Comparison of ENCODE assay signal across 9 mouse cellular contexts in the genomic region with DNA sequence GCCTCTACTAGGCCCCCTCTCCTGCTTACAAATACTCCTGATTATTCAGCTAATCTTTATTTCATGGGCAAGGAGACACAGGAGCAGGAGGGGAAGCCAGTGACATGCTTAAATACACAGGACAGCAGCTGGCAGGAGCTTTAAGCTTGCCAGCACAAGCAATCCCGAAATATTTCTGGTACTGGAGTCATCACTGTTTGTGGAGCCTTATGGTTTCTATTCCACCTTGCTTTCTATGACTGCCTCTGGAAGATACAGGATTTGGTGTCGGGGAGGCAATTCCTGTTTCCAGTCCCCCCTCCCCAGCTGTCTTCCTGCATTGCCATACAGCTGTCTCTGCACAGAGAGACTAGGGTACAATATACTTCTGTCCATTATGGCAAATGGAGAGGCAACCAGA. TPM values are rescaled to one million over a fixed set of nuclear protein-coding genes. Genes with fewer than 3 reads are reported as not detected.
DNase-seq lines count a peak whose midpoint lies in the region; ATAC-seq and TF ChIP-seq lines count a peak whose summit lies in the region.
"Had no signal": no experiment of that assay in that cellular context is flagged by ENCODE, and none has a peak within 500 bp of the region (broad histone marks: within the 10 kb centered on the region; RNA-seq: fewer than 3 reads in every experiment).

No protein-coding gene starts in this region.

- TF ChIP-seq CTCF in cortical plate, adult 2 months (IDR thresholded peaks at IDR 0.05; ENCODE audit: extremely low read depth, insufficient read depth, low read length), result no peak
- no peak for TF ChIP-seq CTCF in heart, postnatal 0 days (IDR thresholded peaks at IDR 0.05; ENCODE audit: low read depth)

- 0 out of 4 replicates have a peak overlapping the region, but pooled peaks of 1 of the 2 experiments have one; percentile 1 for H3K27ac ChIP-seq in heart, embryonic 14.5 days (replicated peaks in 1 of 2; ENCODE audit: control insufficient read depth in 1 of 2, insufficient read depth in 1 of 2, low read depth in 2 of 2, low read length in 2 of 2)
- no peak overlapping the region for H3K27ac ChIP-seq in heart, embryonic 10.5 days
- H3K27ac ChIP-seq in cortical plate, adult 2 months (ENCODE audit: insufficient read depth, low read length), result 0 out of 2 replicates have a peak overlapping the region, but pooled peaks have one; percentile 50
- H3K27ac ChIP-seq in heart, postnatal 0 days (ENCODE audit: low read depth), result 0 out of 2 replicates have a peak overlapping the region, but pooled peaks have one; percentile 5
- peak overlapping the region; percentile 39 for H3K27ac ChIP-seq in midbrain, embryonic 12.5 days (replicated peaks)

- no peaks in the 10 kb centered on the region for H3K9me3 ChIP-seq in heart, embryonic 14.5 days (ENCODE audit: control insufficient read depth, low read length)
- H3K9me3 ChIP-seq in heart, embryonic 10.5 days, result no peaks in the 10 kb centered on the region
- no peaks in the 10 kb centered on the region for H3K9me3 ChIP-seq in heart, postnatal 0 days (replicated peaks; ENCODE audit: control insufficient read depth, low read length)
- H3K9me3 ChIP-seq in midbrain, embryonic 12.5 days, result no peaks in the 10 kb centered on the region

- 37% methylated on average over 2 of the region's 2 CpGs for WGBS in heart, embryonic 14.5 days
- 69% methylated on average over 2 of the region's 2 CpGs for WGBS in heart, embryonic 10.5 days
- WGBS in heart, postnatal 0 days, result 24% methylated on average over 2 of the region's 2 CpGs
- 46% methylated on average over 2 of the region's 2 CpGs for WGBS in midbrain, embryonic 12.5 days

- TF ChIP-seq POLR2A in cortical plate, adult 2 months (IDR thresholded peaks at IDR 0.05; ENCODE audit: extremely low read depth, insufficient read depth, low read length), result no peak

- no peak for DNase-seq in heart, embryonic 10.5 days (ENCODE audit: low spot score)
- no peak for DNase-seq in heart, postnatal 0 days (ENCODE audit: low spot score)
- DNase-seq in right cerebral cortex, adult 2 months (ENCODE audit: low spot score in 2 of 2), result no peak
- DNase-seq in adrenal gland, adult 18-20 months (ENCODE audit: low spot score in 2 of 2), result no peak

- no peaks in the 10 kb centered on the region for H3K36me3 ChIP-seq in heart, embryonic 14.5 days (ENCODE audit: control insufficient read depth, insufficient read depth, low read length)
- no peaks in the 10 kb centered on the region for H3K36me3 ChIP-seq in heart, embryonic 10.5 days
- no peaks in the 10 kb centered on the region for H3K36me3 ChIP-seq in heart, postnatal 0 days (replicated peaks; ENCODE audit: control insufficient read depth, insufficient read depth, low read length)
- no peaks in the 10 kb centered on the region for H3K36me3 ChIP-seq in midbrain, embryonic 12.5 days

- H3K27me3 ChIP-seq in heart, embryonic 14.5 days (ENCODE audit: control insufficient read depth, insufficient read depth, low read length), result no peaks in the 10 kb centered on the region
- H3K27me3 ChIP-seq in heart, embryonic 10.5 days (ENCODE audit: insufficient read depth, poor library complexity, severe bottlenecking), result 0 out of 2 replicates have a peak, but pooled peaks cover 11% of the 10 kb centered on the region
- no peaks in the 10 kb centered on the region for H3K27me3 ChIP-seq in heart, postnatal 0 days (ENCODE audit: control insufficient read depth, insufficient read depth, low read length)
- H3K27me3 ChIP-seq in midbrain, embryonic 12.5 days, result peaks cover 11% of the 10 kb centered on the region
- H3K27me3 ChIP-seq: CH12.LX had no signal

- peak overlapping the region; percentile 97 for H3K4me2 ChIP-seq in heart, embryonic 14.5 days (ENCODE audit: low read length)
- peak overlapping the region; percentile 96 for H3K4me2 ChIP-seq in heart, postnatal 0 days (ENCODE audit: low read depth, low read length)
- peak overlapping the region; percentile 87 for H3K4me2 ChIP-seq in midbrain, embryonic 12.5 days (replicated peaks)

- 0 out of 4 replicates have a peak overlapping the region, but pooled peaks of 1 of the 2 experiments have one; percentile 10 for H3K4me3 ChIP-seq in heart, embryonic 14.5 days (ENCODE audit: control insufficient read depth in 1 of 2, insufficient read depth in 1 of 2, low read depth in 1 of 2, low read length in 2 of 2)
- H3K4me3 ChIP-seq in heart, embryonic 10.5 days, result no peak overlapping the region
- H3K4me3 ChIP-seq in cortical plate, adult 2 months (ENCODE audit: insufficient read depth, low read length), result peak overlapping the region; percentile 98
- H3K4me3 ChIP-seq in heart, postnatal 0 days (ENCODE audit: low read depth, low read length), result peak overlapping the region; percentile 92
- H3K4me3 ChIP-seq in midbrain, embryonic 12.5 days, result peak overlapping the region; percentile 85

- no peak for ATAC-seq in heart, embryonic 14.5 days (ENCODE audit: insufficient number of reproducible peaks, insufficient read depth, low FRiP score, low read depth)
- no peak for ATAC-seq in heart, postnatal 0 days (ENCODE audit: insufficient read depth, low read depth)
- ATAC-seq in midbrain, embryonic 12.5 days (ENCODE audit: low FRiP score, low read depth), result no peak
- no peak for ATAC-seq in cerebellum, adult (ENCODE audit: insufficient number of reproducible peaks, low FRiP score, low TSS enrichment)

- H3K9ac ChIP-seq in heart, embryonic 14.5 days (ENCODE audit: low read length), result no peak overlapping the region
- H3K9ac ChIP-seq in heart, postnatal 0 days (replicated peaks; ENCODE audit: low read depth, low read length), result no peak overlapping the region
- H3K9ac ChIP-seq in midbrain, embryonic 12.5 days (replicated peaks), result peak overlapping the region; percentile 91

- peaks cover 33 to 65% of the 10 kb centered on the region in 2 experiments for H3K4me1 ChIP-seq in heart, embryonic 14.5 days (ENCODE audit: control insufficient read depth in 2 of 2, insufficient read depth in 2 of 2, low read length in 2 of 2)
- peaks cover 71% of the 10 kb centered on the region for H3K4me1 ChIP-seq in heart, embryonic 10.5 days
- H3K4me1 ChIP-seq in cortical plate, adult 2 months (ENCODE audit: control insufficient read depth, insufficient read depth, low read length), result peaks cover 11% of the 10 kb centered on the region
- peaks cover 61% of the 10 kb centered on the region for H3K4me1 ChIP-seq in heart, postnatal 0 days (ENCODE audit: control insufficient read depth, insufficient read depth)
- H3K4me1 ChIP-seq in midbrain, embryonic 12.5 days, result peaks cover 69% of the 10 kb centered on the region

- TF ChIP-seq EP300 in heart, postnatal 0 days (IDR thresholded peaks at IDR 0.05; ENCODE audit: low read depth), result no peak

RNA-seq across cellular contexts. Expression of gene Plxna2, which starts 4.7 kb away (rescaled TPM):
- 6.5 and 6.9 TPM in 2 replicates for polyA plus RNA-seq in heart, embryonic 14.5 days (2014; fragmentation: Nextera tagmentation; extraction: Ambion mirVana)
- 5.8 and 8.2 TPM in 2 replicates for polyA plus RNA-seq in heart, embryonic 10.5 days (2016; fragmentation: Nextera tagmentation; extraction: Ambion mirVana)
- polyA plus RNA-seq in cortical plate, adult 2 months (2012; rRNA removed), result 34.7 and 36.7 TPM in 2 replicates
- total RNA-seq in heart, postnatal 0 days (2014; rRNA removed; ENCODE audit: low replicate concordance), result 14.3 and 14.4 TPM in 2 replicates
- polyA plus RNA-seq in heart, postnatal 0 days (2015; fragmentation: Nextera tagmentation; extraction: Ambion mirVana), result 3.5 and 4.0 TPM in 2 replicates
- polyA plus RNA-seq in midbrain, embryonic 12.5 days (2016; fragmentation: Nextera tagmentation; extraction: Ambion mirVana), result 19.0 and 19.3 TPM in 2 replicates
- 10 to 100 TPM; 10.1 to 12.2 TPM for total RNA-seq in adrenal gland, adult 18-20 months (2021)
